Mouse (Mus musculus) forebrain, embryonic 16.5 days (tissue): ENCODE results near the gene Sumo1. TPM values are rescaled to one million over a fixed set of nuclear protein-coding genes. Genes with fewer than 3 reads are reported as not detected.

ENCODE experiments used
- ATAC-seq: fragments of 200-750 bp; cut with Nextera tagmentation; 2 replicates; pipeline ENCODE4 v1.8.0; 2017; ENCODE audit warnings: mild to moderate bottlenecking, moderate library complexity
- H3K27ac ChIP-seq: fragments of 300-500 bp; sonication (generic); 2 replicates; pipeline ENCODE4 v1.5.1; 2014; ENCODE audit warnings: low read length, control low read depth
- H3K27me3 ChIP-seq: fragments of 300-500 bp; sonication (generic); replicated peaks from 2 replicates; pipeline ENCODE4 v1.6.1; 2014; ENCODE audit warnings: low read length; ENCODE audit not compliant: control insufficient read depth, insufficient read depth
- H3K36me3 ChIP-seq: fragments of 300-500 bp; sonication (generic); 2 replicates; pipeline ENCODE4 v1.6.1; 2014; ENCODE audit not compliant: control insufficient read depth, insufficient read depth
- H3K4me1 ChIP-seq: fragments of 300-500 bp; sonication (generic); replicated peaks from 2 replicates; pipeline ENCODE4 v1.6.1; 2014; ENCODE audit warnings: low read length; ENCODE audit not compliant: control insufficient read depth, insufficient read depth
- H3K4me2 ChIP-seq: fragments of 300-500 bp; sonication (generic); 2 replicates; pipeline ENCODE4 v1.6.1; 2014; ENCODE audit warnings: mild to moderate bottlenecking, low read length, control low read depth
- H3K4me3 ChIP-seq: fragments of 300-500 bp; sonication (generic); replicated peaks from 2 replicates; pipeline ENCODE4 v1.5.1; 2014; ENCODE audit warnings: mild to moderate bottlenecking, low read length, control low read depth
- H3K9ac ChIP-seq: fragments of 300-500 bp; sonication (generic); replicated peaks from 2 replicates; pipeline ENCODE4 v1.6.1; 2014; ENCODE audit warnings: low read depth, low read length, control low read depth
- H3K9me3 ChIP-seq: fragments of 300-500 bp; sonication (generic); 2 replicates; pipeline ENCODE4 v1.6.1; 2016; ENCODE audit warnings: low read length; ENCODE audit not compliant: control insufficient read depth
- WGBS: fragments of 180-500 bp; shearing (Covaris S2); extraction: QIAGEN DNeasy Blood & Tissue Kit; methylation state at CpG from one replicate; pipeline ENCODE4 v1.1.7; 2014; 5-methylcytosine and 5-hydroxymethylcytosine counted together
- polyA plus RNA-seq: library from polyadenylated mRNA; unstranded; fragments of >200 nt; fragmentation: Nextera tagmentation; extraction: Ambion mirVana; gene quantifications from 2 replicates; pipeline ENCODE4 v1.2.1, GENCODE M21; 2015

Gene Sumo1
- polyA plus RNA-seq, 1 experiment from 2014 or later = 406 TPM

DNA sequence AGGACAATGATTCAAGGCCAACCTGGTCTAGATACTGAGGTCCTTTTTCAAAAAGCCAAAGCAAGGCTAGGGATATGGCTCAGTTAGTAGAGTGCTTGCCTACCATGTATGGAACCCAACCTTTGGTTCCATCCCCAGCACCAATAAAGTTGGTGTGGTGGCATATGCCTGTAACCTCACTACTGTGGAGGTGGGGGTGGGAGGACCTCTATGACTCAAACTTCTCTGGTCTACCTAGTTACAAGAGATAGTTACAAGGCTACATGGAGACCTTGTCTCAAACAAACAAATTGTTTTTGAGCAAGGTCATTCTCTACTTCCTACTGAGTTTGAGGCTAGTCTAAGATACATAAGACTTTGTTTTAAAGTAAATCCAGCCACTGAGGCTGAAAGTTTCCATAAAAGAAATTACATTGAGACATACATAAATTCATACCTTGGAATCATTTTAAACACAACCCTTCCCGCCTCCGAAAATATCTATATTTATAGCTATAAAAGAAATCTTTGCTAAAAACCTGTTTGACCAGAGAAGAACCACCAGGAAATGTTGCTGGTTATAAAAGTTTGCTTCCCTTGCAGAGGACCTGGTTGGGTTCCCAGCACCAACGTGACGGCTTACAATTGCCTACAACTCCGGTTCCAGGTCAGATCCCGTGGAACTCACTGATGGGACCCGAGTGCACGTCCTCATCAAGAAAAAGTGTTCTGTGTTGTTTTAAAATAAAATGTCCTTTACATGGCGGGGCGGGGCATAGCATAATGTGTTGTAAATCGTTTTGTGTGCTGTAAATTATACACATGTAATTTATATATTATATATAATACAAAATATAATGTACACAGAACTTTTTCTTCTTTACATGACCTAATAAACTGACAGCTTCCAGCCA, 13.5 kb upstream of the Sumo1 start:
- peak overlapping the region; percentile 31; the same call in 1 of the 2 replicates for H3K9ac ChIP-seq
- peak overlapping the region; percentile 98 for H3K4me3 ChIP-seq
- no peaks in the 10 kb centered on the region for H3K36me3 ChIP-seq
- no peak overlapping the region for H3K27ac ChIP-seq
- peak; percentile 49; the same call in 1 of the 2 replicates for ATAC-seq
- no peaks in the 10 kb centered on the region for H3K9me3 ChIP-seq
- peaks cover 7% of the 10 kb centered on the region; the same call in 1 of the 2 replicates for H3K27me3 ChIP-seq
- WGBS = 10% methylated on average over 11 of the region's 11 CpGs
- peak overlapping the region; percentile 82 for H3K4me2 ChIP-seq
- peaks cover 19% of the 10 kb centered on the region for H3K4me1 ChIP-seq

DNA sequence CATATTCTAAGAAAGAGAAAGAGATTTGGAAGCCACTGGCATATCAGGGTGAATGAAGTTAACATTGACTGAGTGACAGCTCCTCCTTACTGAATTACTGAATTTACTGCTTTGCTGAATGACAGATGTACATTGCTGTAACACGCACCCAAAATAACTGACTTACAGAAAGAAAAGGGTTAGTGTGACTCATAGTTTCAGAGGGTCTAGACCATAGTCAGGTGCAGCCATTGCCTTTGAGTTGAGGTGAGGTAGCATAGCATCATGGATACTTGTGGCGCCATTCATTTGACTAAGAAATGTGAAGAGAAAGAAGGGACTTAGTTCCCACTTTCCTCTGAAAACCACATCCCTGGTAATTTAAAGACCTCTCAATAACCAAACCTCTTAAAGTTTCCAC, 3.0 kb upstream of the Sumo1 start:
- H3K9me3 ChIP-seq = no peaks in the 10 kb centered on the region
- 89% methylated on average over 2 of the region's 2 CpGs for WGBS
- no peak overlapping the region for H3K4me2 ChIP-seq
- ATAC-seq = no peak
- no peak overlapping the region for H3K4me3 ChIP-seq
- peaks cover 16% of the 10 kb centered on the region for H3K4me1 ChIP-seq
- H3K27ac ChIP-seq = no peak overlapping the region
- H3K36me3 ChIP-seq = no peaks in the 10 kb centered on the region
- no peak overlapping the region for H3K9ac ChIP-seq
- H3K27me3 ChIP-seq = no peaks in the 10 kb centered on the region

DNA sequence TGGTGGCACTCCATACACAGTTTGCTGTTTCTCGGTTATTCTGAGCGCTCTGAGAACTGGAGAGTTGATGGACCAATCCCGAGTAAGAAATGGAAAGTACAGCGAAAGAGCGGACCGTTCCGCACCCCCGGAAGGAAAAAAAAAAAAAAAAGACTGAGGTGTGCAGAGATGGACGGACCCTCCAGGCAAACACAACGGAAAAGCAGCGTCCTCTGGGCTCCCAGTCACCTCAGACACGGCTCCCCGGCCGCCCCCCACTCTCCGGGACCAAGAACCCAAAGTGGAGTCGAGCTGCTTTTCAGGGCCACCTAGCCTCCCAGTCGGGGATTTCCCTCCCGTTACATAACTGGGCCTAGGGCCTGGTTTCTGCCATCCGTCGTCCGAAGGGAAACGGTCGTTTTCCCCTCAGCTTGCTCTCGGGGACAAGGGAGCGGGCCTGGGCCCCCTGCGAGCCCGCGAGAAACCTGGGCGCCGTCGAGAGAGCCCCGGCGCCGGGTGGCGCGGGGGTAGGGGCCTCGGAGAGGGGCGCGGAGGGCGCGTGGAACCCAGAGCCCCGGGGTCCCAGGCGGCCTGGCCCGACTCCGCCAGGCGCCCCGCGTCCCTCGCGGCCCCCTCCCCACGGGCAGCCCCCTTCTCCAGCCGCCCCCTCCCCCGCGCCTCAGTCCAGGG, 538 bp downstream of the Sumo1 start:
- peak overlapping the region; percentile 80 for H3K9ac ChIP-seq
- no peaks in the 10 kb centered on the region for H3K36me3 ChIP-seq
- 0% methylated on average over 52 of the region's 54 CpGs for WGBS
- H3K4me2 ChIP-seq = peak overlapping the region; percentile 86
- H3K4me3 ChIP-seq = peak overlapping the region; percentile 99
- no peak; the same call in 1 of the 2 replicates for ATAC-seq
- H3K27ac ChIP-seq = peak overlapping the region; percentile 95
- H3K4me1 ChIP-seq = peaks cover 24% of the 10 kb centered on the region
- H3K9me3 ChIP-seq = no peaks in the 10 kb centered on the region
- no peaks in the 10 kb centered on the region for H3K27me3 ChIP-seq

DNA sequence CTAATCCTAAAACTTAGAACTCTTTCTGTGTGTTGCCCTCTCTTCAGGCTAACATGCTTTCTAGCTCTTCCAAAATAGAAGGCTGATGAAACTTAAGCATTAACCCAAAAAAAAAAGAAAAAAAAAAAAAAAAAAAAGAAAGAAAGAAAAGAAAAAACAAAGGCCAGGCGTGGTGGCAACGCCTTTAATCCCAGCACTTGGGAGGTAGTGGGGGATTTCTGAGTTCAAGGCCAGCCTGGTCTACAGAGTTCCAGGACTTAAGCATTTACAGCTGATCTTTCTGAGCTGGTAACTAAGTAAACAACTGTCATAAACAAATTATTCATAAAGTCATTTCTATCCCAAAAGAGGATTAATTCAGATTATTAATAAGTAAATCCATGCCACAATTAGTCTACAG, 1.8 kb downstream of the Sumo1 start:
- no peak for ATAC-seq

DNA sequence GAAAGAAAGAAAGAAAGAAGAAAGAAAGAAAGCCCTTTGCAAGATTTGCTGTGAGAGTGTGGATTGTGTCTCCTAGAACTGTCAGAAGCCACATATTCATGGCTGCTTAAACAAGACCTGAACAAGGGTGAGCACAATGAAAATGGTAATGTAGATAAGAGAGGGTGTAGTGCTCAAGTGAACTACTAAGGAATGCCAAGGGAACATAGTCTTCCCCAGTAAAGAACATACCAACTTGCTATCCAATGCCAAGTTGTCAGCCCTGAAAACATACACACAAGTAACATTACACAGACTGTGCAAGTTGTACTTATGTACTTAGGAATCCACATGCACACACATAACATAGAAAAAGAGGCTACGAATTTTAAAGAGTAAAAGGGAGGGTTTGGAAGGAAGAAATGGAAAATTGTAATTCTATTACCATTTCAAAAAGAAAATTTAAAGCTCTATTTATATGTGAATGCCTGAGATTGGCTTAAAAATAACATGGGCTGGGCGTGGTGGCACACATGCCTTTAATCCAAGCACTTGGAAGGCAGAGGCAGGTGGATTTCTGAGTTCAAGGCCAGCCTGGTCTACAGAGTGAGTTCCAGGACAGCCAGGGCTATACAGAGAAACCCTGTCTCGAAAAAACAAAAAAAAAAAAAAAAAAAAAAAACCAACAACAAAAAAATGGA, 7.0 kb downstream of the Sumo1 start:
- H3K9me3 ChIP-seq = no peaks in the 10 kb centered on the region
- no peaks in the 10 kb centered on the region for H3K27me3 ChIP-seq
- H3K4me3 ChIP-seq = no peak overlapping the region

More for the DNA sequence above, 1.8 kb downstream of the Sumo1 start:
- Histone ChIP-seq H3K4me1 (peaks cover 24% of the 10 kb centered on the region), H3K9me3 (no peaks in the 10 kb centered on the region), H3K36me3 (no peaks in the 10 kb centered on the region), H3K27ac (no peak overlapping the region), H3K27me3 (no peaks in the 10 kb centered on the region), H3K9ac (no peak overlapping the region), H3K4me2 (no peak overlapping the region), H3K4me3 (no peak overlapping the region)
- 93% methylated on average over 2 of the region's 2 CpGs for WGBS

DNA sequence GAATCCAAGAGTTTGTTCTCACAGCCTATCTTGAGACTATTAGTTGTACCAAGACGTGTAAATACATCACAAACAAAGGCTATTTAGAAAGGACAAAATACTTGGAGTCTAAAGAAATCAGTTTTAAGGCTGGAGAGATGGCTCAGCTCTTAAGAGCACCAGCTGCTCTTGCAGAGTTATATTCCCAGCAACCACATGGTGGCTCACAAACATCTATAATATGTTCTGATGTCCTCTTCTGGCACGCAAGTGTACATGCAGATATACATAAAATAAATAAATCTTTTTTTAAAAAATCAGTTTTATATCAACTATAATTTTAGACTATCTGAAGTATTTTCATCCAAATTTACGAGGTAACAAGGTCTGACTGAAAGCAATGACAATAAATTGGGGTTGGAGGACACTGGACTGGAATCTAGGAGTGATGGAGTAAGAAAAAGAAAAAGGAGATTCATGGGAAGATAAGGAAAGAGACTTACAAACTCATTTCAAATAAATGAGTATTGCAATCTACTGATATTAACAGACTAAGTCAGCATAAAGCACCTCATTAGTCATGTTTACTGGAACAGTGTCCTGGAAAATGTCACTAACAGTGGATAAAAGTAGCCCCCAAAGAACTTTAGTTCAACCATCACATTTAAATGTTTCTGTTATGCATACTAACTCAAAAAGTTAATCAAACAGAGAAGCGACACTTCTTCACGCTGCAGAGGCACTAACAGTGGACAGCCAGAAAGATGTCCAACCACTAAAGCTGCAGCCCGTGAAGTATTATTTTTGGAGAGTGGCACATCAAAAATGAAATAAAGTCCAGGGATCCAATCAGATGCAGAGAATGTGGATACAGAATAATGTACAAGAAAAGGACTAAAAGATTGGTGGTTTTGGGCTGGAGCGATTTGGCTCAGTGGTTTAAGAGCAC, 14.1 kb downstream of the Sumo1 start:
- no peaks in the 10 kb centered on the region for H3K4me1 ChIP-seq
- no peak overlapping the region for H3K4me3 ChIP-seq
- no peak for ATAC-seq
- H3K36me3 ChIP-seq = peaks cover 7% of the 10 kb centered on the region; the same call in 1 of the 2 replicates
- H3K27me3 ChIP-seq = no peaks in the 10 kb centered on the region
- H3K9me3 ChIP-seq = no peaks in the 10 kb centered on the region
- no peak overlapping the region for H3K4me2 ChIP-seq
- no peak overlapping the region for H3K9ac ChIP-seq
- no peak overlapping the region for H3K27ac ChIP-seq
- WGBS = 92% methylated on average over 7 of the region's 7 CpGs

More for the DNA sequence above, 7.0 kb downstream of the Sumo1 start:
- ATAC-seq = no peak
- Histone ChIP-seq H3K27ac (no peak overlapping the region), H3K4me1 (peaks cover 7% of the 10 kb centered on the region; the same call in 1 of the 2 replicates), H3K36me3 (no peaks in the 10 kb centered on the region), H3K4me2 (no peak overlapping the region), H3K9ac (no peak overlapping the region)
- WGBS = 86% methylated on average over 2 of the region's 3 CpGs

DNA sequence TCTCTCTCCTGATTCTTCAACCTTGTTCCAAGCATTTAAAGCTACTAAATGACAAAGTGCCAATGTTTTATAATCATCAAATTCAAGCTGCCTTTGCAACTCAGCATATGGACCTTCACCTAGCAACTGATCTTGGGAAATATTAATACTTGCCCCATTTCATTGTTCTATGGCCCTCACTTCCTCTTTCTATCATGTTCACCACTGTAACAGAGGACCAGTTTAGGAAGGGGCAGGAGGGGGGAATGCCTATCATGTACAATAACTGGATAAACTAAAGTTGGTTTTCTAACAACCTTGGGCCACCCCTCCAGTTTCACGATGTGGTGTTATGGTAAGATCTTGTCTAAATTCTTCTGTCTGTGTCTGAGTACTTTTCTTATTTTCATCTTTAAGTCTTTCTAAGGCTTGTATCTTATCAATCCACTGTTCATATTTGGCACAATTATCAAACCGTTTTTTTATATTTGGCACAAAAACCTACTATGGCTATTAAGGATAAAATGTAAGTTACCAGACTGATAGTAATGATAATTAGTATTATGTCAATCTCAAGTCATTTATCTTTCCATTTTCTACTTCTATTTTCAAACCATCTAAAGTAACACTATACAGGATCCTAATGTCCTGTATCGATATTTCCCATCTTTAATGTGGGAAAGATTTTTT, 17.3 kb downstream of the Sumo1 start:
- ATAC-seq = no peak
- WGBS = 97% methylated on average over 3 of the region's 3 CpGs

DNA sequence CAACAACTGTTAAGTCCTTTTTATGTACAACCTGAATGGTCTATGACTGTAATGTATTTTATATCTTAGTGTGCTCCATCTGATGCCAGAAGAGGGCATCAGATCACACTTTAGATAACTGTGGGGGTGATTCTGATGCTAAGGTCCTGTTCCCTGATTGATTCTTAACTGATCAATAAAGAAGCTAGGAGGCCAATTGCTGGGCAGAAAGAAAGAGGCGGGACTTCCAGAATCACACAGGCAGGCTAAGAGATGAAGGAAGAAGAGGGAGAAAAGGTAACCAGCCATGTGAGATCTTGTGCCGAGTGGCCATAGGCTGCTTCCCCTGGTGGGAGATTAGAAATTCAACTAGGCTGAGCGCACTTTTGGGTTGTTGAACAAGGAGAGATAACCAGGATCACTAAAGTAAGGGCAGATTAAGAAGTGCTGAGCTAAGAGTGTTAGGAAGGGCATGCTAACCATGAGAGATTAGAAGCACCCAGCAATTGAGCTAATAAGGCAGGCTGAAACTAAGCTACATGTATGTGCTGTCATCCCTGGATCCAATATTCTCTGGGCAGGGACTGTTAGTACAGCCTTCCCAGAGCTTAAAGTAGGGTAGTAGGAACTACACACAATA, 19.3 kb downstream of the Sumo1 start:
- Histone ChIP-seq H3K27me3 (no peaks in the 10 kb centered on the region), H3K27ac (no peak overlapping the region), H3K9me3 (no peaks in the 10 kb centered on the region), H3K36me3 (peaks cover 13% of the 10 kb centered on the region), H3K9ac (no peak overlapping the region), H3K4me3 (no peak overlapping the region), H3K4me2 (no peak overlapping the region), H3K4me1 (no peaks in the 10 kb centered on the region)
- no peak for ATAC-seq
- WGBS = 90% methylated on average over 3 of the region's 3 CpGs

More for the DNA sequence above, 17.3 kb downstream of the Sumo1 start:
- Histone ChIP-seq H3K27me3 (no peaks in the 10 kb centered on the region), H3K4me3 (no peak overlapping the region), H3K4me1 (no peaks in the 10 kb centered on the region), H3K4me2 (no peak overlapping the region), H3K27ac (no peak overlapping the region), H3K36me3 (peaks cover 9% of the 10 kb centered on the region; the same call in 1 of the 2 replicates), H3K9ac (no peak overlapping the region), H3K9me3 (no peaks in the 10 kb centered on the region)
